Comparison of ENCODE assay signal across 8 mouse cellular contexts in the genomic region with DNA sequence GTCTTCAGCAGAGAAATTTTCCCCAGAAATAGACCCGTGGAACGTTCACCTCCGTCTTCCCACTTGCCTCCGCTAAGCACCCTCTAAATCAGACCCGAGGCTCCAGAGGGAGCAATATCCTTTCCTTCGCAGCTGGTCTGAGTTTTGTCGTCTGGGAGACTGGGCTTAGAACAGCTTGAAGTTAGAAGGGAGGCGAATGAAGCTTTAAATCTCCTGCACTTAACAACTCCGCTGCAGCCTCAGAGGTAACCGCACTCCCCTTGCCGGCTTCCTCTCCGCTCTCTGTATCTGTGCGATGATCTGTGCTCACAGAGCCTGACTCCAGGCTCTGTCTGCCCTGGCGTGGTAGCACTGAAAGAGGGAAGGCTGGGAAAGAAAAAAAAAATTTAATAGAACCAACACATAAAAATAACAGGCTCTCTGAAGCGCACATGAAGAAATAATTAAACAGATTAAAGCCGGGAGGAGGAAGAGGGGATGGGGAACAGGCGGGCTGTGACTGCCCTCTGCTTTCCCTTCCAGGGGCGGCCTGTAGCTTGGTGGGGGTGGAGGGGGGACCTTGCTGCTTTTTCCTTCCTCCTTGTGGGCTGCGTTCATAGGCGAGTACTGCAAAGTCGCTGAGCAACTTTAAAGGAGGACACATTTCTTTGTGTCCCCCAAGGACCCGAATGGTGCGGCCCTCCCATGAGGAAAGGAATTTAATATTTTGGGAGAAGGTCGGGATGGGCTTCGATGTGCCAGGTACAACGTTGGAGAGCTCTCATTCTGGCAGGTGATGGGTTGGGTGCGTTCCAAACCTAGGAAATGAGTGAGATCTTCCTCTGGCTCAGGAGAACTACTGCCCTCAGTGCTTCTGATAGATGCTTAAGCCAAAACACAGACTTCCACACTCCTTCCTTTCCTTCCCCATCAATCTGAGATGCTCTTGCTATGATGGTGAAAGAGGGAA.
DNase-seq lines count a peak whose midpoint lies in the region; ATAC-seq and TF ChIP-seq lines count a peak whose summit lies in the region.

No protein-coding gene starts in this region.

- H3K36me3 ChIP-seq in kidney, postnatal 0 days (ENCODE audit: insufficient read depth, low read length): no peaks in the 10 kb centered on the region
- H3K36me3 ChIP-seq in hindbrain, postnatal 0 days (ENCODE audit: insufficient read depth, low read length): no peaks in the 10 kb centered on the region
- no peaks in the 10 kb centered on the region for H3K36me3 ChIP-seq in midbrain, embryonic 15.5 days (replicated peaks)

- H3K27me3 ChIP-seq in kidney, postnatal 0 days (ENCODE audit: insufficient read depth, low read length): no peaks in the 10 kb centered on the region
- no peaks in the 10 kb centered on the region for H3K27me3 ChIP-seq in hindbrain, postnatal 0 days (ENCODE audit: insufficient read depth, low read length)
- peaks cover 2% of the 10 kb centered on the region for H3K27me3 ChIP-seq in midbrain, embryonic 15.5 days (replicated peaks)

- peak; percentile 87 for DNase-seq in kidney, postnatal 0 days (ENCODE audit: low spot score)
- no peak for DNase-seq in kidney, adult 11 months
- peak; percentile 67 for DNase-seq in embryo, embryonic 11 days
- DNase-seq in hindbrain, postnatal 0 days (ENCODE audit: low spot score): peak; percentile 43
- no peak for DNase-seq in layer of hippocampus, postnatal 25 days (ENCODE audit: extremely low spot score in 1 of 2, low spot score in 1 of 2)
- DNase-seq in spleen, postnatal 4 days (ENCODE audit: low spot score in 2 of 2): no peak
- DNase-seq in testis, postnatal 14 days (ENCODE audit: low spot score): no peak

- no peaks in the 10 kb centered on the region for H3K9me3 ChIP-seq in kidney, postnatal 0 days (replicated peaks; ENCODE audit: low read length)
- no peaks in the 10 kb centered on the region for H3K9me3 ChIP-seq in hindbrain, postnatal 0 days (ENCODE audit: low read length)
- H3K9me3 ChIP-seq in midbrain, embryonic 15.5 days: no peaks in the 10 kb centered on the region

- peak overlapping the region; percentile 20; the same call in 1 of the 2 replicates for H3K9ac ChIP-seq in kidney, postnatal 0 days (ENCODE audit: low read depth, low read length)
- peak overlapping the region; percentile 4 for H3K9ac ChIP-seq in hindbrain, postnatal 0 days (replicated peaks; ENCODE audit: low read length)
- 0 out of 2 replicates have a peak overlapping the region, but pooled peaks have one; percentile 3 for H3K9ac ChIP-seq in midbrain, embryonic 15.5 days

- H3K4me2 ChIP-seq in kidney, postnatal 0 days (ENCODE audit: low read length): peak overlapping the region; percentile 44
- H3K4me2 ChIP-seq in hindbrain, postnatal 0 days (ENCODE audit: low read depth, low read length): peak overlapping the region; percentile 39
- peak overlapping the region; percentile 45 for H3K4me2 ChIP-seq in midbrain, embryonic 15.5 days

- WGBS in kidney, postnatal 0 days: 8% methylated on average over 27 of the region's 27 CpGs
- 12% methylated on average over 27 of the region's 27 CpGs for WGBS in hindbrain, postnatal 0 days
- 10% methylated on average over 27 of the region's 27 CpGs for WGBS in midbrain, embryonic 15.5 days

- peak overlapping the region; percentile 39; the same call in 1 of the 2 replicates for H3K27ac ChIP-seq in kidney, postnatal 0 days
- H3K27ac ChIP-seq in hindbrain, postnatal 0 days: no peak overlapping the region
- H3K27ac ChIP-seq in midbrain, embryonic 15.5 days: no peak overlapping the region

- H3K4me3 ChIP-seq in kidney, postnatal 0 days (replicated peaks; ENCODE audit: low read depth, low read length): peak overlapping the region; percentile 3; the same call in 1 of the 2 replicates
- H3K4me3 ChIP-seq in hindbrain, postnatal 0 days (ENCODE audit: low read length): 0 out of 2 replicates have a peak overlapping the region, but pooled peaks have one; percentile 1
- H3K4me3 ChIP-seq in midbrain, embryonic 15.5 days: peak overlapping the region; percentile 18; the same call in 1 of the 2 replicates

- ATAC-seq in kidney, postnatal 0 days (replicated peaks; ENCODE audit: low FRiP score, low read depth): peak; percentile 49; the same call in 1 of the 2 replicates
- ATAC-seq in hindbrain, postnatal 0 days: no peak
- no peak for ATAC-seq in midbrain, embryonic 15.5 days (replicated peaks)

- peak; percentile 19; the same call in 1 of the 2 replicates for TF ChIP-seq CTCF in kidney, postnatal 0 days (IDR thresholded peaks at IDR 0.05; ENCODE audit: low read depth)
- no peak for TF ChIP-seq CTCF in hindbrain, postnatal 0 days (IDR thresholded peaks at IDR 0.05; ENCODE audit: low read depth)

- peaks cover 14% of the 10 kb centered on the region for H3K4me1 ChIP-seq in kidney, postnatal 0 days (replicated peaks; ENCODE audit: insufficient read depth, low read length)
- peaks cover 5% of the 10 kb centered on the region; the same call in 1 of the 2 replicates for H3K4me1 ChIP-seq in hindbrain, postnatal 0 days (ENCODE audit: insufficient read depth, low read length)
- H3K4me1 ChIP-seq in midbrain, embryonic 15.5 days: peaks cover 12% of the 10 kb centered on the region

Comparison
In these comparisons a context has a peak if more than half of its experiments do, and no peak if none do; other contexts are left out.
1. DNase-seq: peak in kidney, postnatal 0 days (single experiment), embryo, embryonic 11 days (single experiment) and hindbrain, postnatal 0 days (single experiment); none in kidney, adult 11 months (single experiment), layer of hippocampus, postnatal 25 days (0 of 2), spleen, postnatal 4 days (0 of 2) and testis, postnatal 14 days (single experiment).
2. Peak in every context shown above with its lines, with median percentiles within 50 percentile points of each other: H3K4me2 ChIP-seq, H3K4me3 ChIP-seq and H3K9ac ChIP-seq.